Mouse (Mus musculus) lung, embryonic 16.5 days (tissue): ENCODE measurements around the gene Pfas. TPM values are rescaled to one million over a fixed set of nuclear protein-coding genes. Genes with fewer than 3 reads are reported as not detected.
"Not testable (repeated sequence)": the region's sequence is repeated elsewhere in the genome, so short reads cannot be mapped to it uniquely, and the experiment has no call there.

Experiments
- ATAC-seq: fragments of 200-750 bp; cut with Nextera tagmentation; 2 replicates; pipeline ENCODE4 v1.8.0; 2017; ENCODE audit warnings: low read depth, mild to moderate bottlenecking, moderate library complexity
- H3K27ac ChIP-seq: fragments of 300-500 bp; sonication (generic); 2 replicates; pipeline ENCODE4 v1.5.1; 2014; ENCODE audit warnings: mild to moderate bottlenecking, control low read depth, low read length
- H3K27me3 ChIP-seq: fragments of 300-500 bp; sonication (generic); 2 replicates; pipeline ENCODE4 v1.6.1; 2014; ENCODE audit warnings: low read depth, low read length, mixed read lengths; ENCODE audit not compliant: control insufficient read depth, insufficient read depth
- H3K36me3 ChIP-seq: fragments of 300-500 bp; sonication (generic); 2 replicates; pipeline ENCODE4 v1.6.1; 2014; ENCODE audit warnings: low read length; ENCODE audit not compliant: control insufficient read depth, insufficient read depth
- H3K4me1 ChIP-seq: fragments of 300-500 bp; sonication (generic); replicated peaks from 2 replicates; pipeline ENCODE4 v1.6.1; 2014; ENCODE audit warnings: low read length, mixed read lengths; ENCODE audit not compliant: control insufficient read depth, insufficient read depth
- H3K4me2 ChIP-seq: fragments of 300-500 bp; sonication (generic); 2 replicates; pipeline ENCODE4 v1.6.1; 2014; ENCODE audit warnings: low read depth, low read length, control low read depth
- H3K4me3 ChIP-seq: fragments of 300-500 bp; sonication (generic); 2 replicates; pipeline ENCODE4 v1.5.1; 2014; ENCODE audit warnings: mild to moderate bottlenecking, low read length, control low read depth
- H3K9ac ChIP-seq: fragments of 300-500 bp; sonication (generic); 2 replicates; pipeline ENCODE4 v1.6.1; 2014; ENCODE audit warnings: low read length, control low read depth
- H3K9me3 ChIP-seq: fragments of 300-500 bp; sonication (generic); 2 replicates; pipeline ENCODE4 v1.6.1; 2016; ENCODE audit warnings: low read length; ENCODE audit not compliant: control insufficient read depth
- WGBS: fragments of 180-500 bp; shearing (Covaris S2); extraction: QIAGEN DNeasy Blood & Tissue Kit; methylation state at CpG from one replicate; pipeline ENCODE4 v1.1.7; 2014; 5-methylcytosine and 5-hydroxymethylcytosine counted together
- polyA plus RNA-seq: library from polyadenylated mRNA; unstranded; fragments of >200 nt; fragmentation: Nextera tagmentation; extraction: Ambion mirVana; gene quantifications from 2 replicates; pipeline ENCODE4 v1.2.1, GENCODE M21; 2015

Gene Pfas
- polyA plus RNA-seq, 1 experiment from 2014 or later = 27.0 TPM

GRCm38 (mm10) chr11:68967337-68968282, 40.6 kb downstream of the Pfas start, which contains the start of gene Slc25a35:
Slc25a35 (plus strand) TSS chr11:68968131.
- H3K9ac ChIP-seq = peak within 1 kb of the TSS; percentile 64
- no peaks in the 10 kb centered on the region for H3K27me3 ChIP-seq
- no peak within 1 kb of the TSS; the same call in 1 of the 2 replicates for H3K27ac ChIP-seq
- peak within 1 kb of the TSS; percentile 93 for H3K4me2 ChIP-seq
- peaks cover 18% of the 10 kb centered on the region for H3K4me1 ChIP-seq
- H3K4me3 ChIP-seq = peak within 1 kb of the TSS; percentile 50
- H3K36me3 ChIP-seq = no peaks in the 10 kb centered on the region
- ATAC-seq = peak; percentile 98
- WGBS = under 1% methylated on average over 50 of the region's 50 CpGs
- no peaks in the 10 kb centered on the region for H3K9me3 ChIP-seq

DNA sequence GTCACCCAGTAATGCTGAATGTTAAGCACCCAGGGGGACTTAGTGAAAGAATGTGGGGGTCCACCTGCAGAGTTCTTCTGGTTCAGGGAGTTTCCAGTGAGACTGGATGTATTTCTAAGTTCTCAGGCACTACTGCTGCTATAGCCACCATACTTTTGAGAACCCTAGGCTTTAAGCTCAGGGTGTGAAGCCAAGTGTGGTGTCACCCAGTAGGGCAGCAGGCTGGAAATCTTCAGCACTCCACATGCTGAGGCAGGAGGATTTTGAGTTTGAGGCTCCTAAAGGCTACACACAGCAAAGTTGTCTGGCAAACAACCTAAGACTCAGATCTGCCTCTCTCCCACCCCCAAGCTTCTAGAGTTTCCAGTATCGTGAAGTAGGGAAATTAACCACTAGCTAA, 41.7 kb downstream of the Pfas start:
- peaks cover 17% of the 10 kb centered on the region for H3K4me1 ChIP-seq
- WGBS = 38% methylated on average over 1 of the region's 1 CpGs
- H3K27ac ChIP-seq = no peak overlapping the region
- 0 out of 2 replicates have a peak overlapping the region, but pooled peaks have one; percentile 1 for H3K4me2 ChIP-seq
- H3K4me3 ChIP-seq = no peak overlapping the region
- no peaks in the 10 kb centered on the region for H3K36me3 ChIP-seq
- ATAC-seq = no peak
- no peak overlapping the region for H3K9ac ChIP-seq
- H3K27me3 ChIP-seq = no peaks in the 10 kb centered on the region
- no peaks in the 10 kb centered on the region for H3K9me3 ChIP-seq

GRCm38 (mm10) chr11:68965845-68966244, 42.4 kb downstream of the Pfas start:
- no peaks in the 10 kb centered on the region for H3K9me3 ChIP-seq
- WGBS = 30% methylated on average over 3 of the region's 3 CpGs
- no peak overlapping the region for H3K27ac ChIP-seq
- H3K4me2 ChIP-seq = no peak overlapping the region
- peaks cover 17% of the 10 kb centered on the region for H3K4me1 ChIP-seq
- no peak for ATAC-seq
- no peaks in the 10 kb centered on the region for H3K27me3 ChIP-seq
- no peak overlapping the region for H3K4me3 ChIP-seq
- no peak overlapping the region for H3K9ac ChIP-seq
- H3K36me3 ChIP-seq = no peaks in the 10 kb centered on the region

- ATAC-seq = no peak
- H3K27ac ChIP-seq = no peak overlapping the region
- H3K9me3 ChIP-seq = no peaks in the 10 kb centered on the region
- H3K4me1 ChIP-seq = peaks cover 11% of the 10 kb centered on the region
- H3K27me3 ChIP-seq = no peaks in the 10 kb centered on the region
- no peak overlapping the region for H3K4me2 ChIP-seq
- H3K4me3 ChIP-seq = no peak overlapping the region
- no peaks in the 10 kb centered on the region for H3K36me3 ChIP-seq
- no peak overlapping the region for H3K9ac ChIP-seq
These were observed 43.2 kb downstream of the Pfas start for GRCm38 (mm10) chr11:68965050-68965449.

GRCm38 (mm10) chr11:68963405-68963804, 44.9 kb downstream of the Pfas start:
- Histone ChIP-seq H3K27me3 (no peaks in the 10 kb centered on the region), H3K9me3 (no peaks in the 10 kb centered on the region), H3K9ac (no peak overlapping the region), H3K4me2 (no peak overlapping the region), H3K36me3 (no peaks in the 10 kb centered on the region), H3K27ac (no peak overlapping the region), H3K4me3 (no peak overlapping the region), H3K4me1 (peaks cover 10% of the 10 kb centered on the region)
- no peak for ATAC-seq
- 67% methylated on average over 2 of the region's 2 CpGs for WGBS

DNA sequence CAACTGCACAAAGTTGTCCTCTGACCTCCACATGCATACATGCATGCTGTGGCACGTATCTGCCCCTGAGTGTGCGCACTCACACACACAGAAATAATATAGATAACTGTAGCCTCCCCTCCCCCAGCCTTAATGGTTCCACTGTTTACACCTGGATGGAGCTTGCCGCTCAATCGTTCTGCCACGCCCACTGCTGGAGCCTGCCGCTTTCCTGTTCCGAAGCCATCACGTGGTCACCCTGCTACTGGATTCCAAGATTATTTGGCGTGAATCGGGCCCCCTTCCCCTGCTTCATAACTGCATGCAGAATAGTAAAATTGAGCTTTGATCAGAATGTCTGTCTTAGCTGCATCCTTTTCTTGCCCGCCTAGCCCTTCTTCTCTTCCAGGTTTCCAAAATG, 46.1 kb downstream of the Pfas start:
- ATAC-seq, H3K36me3 ChIP-seq, H3K9ac ChIP-seq, H3K4me1 ChIP-seq, H3K27ac ChIP-seq, H3K4me3 ChIP-seq, H3K9me3 ChIP-seq, H3K4me2 ChIP-seq, H3K27me3 ChIP-seq: not testable (repeated sequence)
- 13% methylated on average over 11 of the region's 11 CpGs for WGBS

DNA sequence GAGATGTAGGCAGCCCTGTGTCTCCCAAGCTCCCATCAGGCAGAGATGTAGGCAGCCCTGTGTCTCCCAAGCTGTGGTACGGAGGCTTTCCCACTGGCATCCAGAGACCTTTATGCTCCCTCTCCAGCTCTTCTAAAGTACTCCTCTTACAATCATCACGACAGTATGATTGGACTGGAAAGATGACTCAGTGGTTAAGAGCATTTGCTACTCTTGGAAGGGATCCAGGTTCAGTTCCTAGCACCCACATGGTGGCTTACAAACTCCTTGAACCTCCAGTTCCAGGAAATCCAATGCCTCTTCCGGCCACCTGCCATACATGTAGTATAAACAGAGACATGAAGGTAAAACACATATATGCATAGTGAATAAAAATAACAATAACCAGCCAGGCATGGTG, 46.7 kb downstream of the Pfas start:
- Histone ChIP-seq H3K4me2 (no peak overlapping the region), H3K27me3 (peaks cover 4% of the 10 kb centered on the region; the same call in 1 of the 2 replicates), H3K36me3 (no peaks in the 10 kb centered on the region), H3K9me3 (no peaks in the 10 kb centered on the region), H3K4me3 (no peak overlapping the region), H3K4me1 (no peaks in the 10 kb centered on the region; the same call in 1 of the 2 replicates), H3K9ac (no peak overlapping the region), H3K27ac (no peak overlapping the region)
- no peak for ATAC-seq
- WGBS = 50% methylated on average over 3 of the region's 3 CpGs

- Histone ChIP-seq H3K4me3 (peak overlapping the region; percentile 48), H3K27ac (no peak overlapping the region), H3K9me3 (no peaks in the 10 kb centered on the region), H3K4me2 (peak overlapping the region; percentile 43), H3K27me3 (peaks cover 27% of the 10 kb centered on the region), H3K9ac (peak overlapping the region; percentile 51; the same call in 1 of the 2 replicates), H3K36me3 (no peaks in the 10 kb centered on the region), H3K4me1 (peaks cover 12% of the 10 kb centered on the region)
- whole genome bisulfite sequencing = 87% methylated on average over 1 of the region's 1 CpGs
- no peak for ATAC-seq
These were observed 50.3 kb downstream of the Pfas start for GRCm38 (mm10) chr11:68957971-68958370.

DNA sequence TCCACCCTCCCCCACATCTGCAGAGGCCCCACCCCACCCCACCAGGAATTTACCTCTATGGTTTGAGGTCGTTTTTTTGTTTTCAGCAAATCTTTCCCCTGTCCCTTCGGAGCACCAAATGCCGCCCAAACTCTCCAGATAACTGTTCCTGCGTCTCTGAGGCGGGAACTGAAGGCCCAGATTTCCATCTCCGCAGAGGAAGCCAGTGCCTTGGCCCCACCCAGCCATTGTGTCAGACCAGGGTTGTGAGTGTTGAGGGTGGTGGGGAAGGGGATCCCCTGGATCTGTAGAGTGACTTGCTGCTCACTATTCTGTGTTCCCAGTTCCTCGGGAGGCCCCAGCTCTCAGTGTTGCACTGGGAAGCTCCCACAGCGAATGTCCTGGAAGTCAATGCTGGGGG, 51.0 kb downstream of the Pfas start, which contains the start of gene Arhgef15:
Arhgef15 (minus strand) TSS at position 173 of the 400 bp plus-strand sequence.
- peak; percentile 50; the same call in 1 of the 2 replicates for ATAC-seq
- peaks cover 12% of the 10 kb centered on the region for H3K4me1 ChIP-seq
- peak within 1 kb of the TSS; percentile 74 for H3K4me2 ChIP-seq
- peak within 1 kb of the TSS; percentile 89 for H3K27ac ChIP-seq
- H3K36me3 ChIP-seq = no peaks in the 10 kb centered on the region
- H3K9ac ChIP-seq = peak within 1 kb of the TSS; percentile 51
- H3K9me3 ChIP-seq = no peaks in the 10 kb centered on the region
- peaks cover 28% of the 10 kb centered on the region for H3K27me3 ChIP-seq
- H3K4me3 ChIP-seq = peak within 1 kb of the TSS; percentile 48
- WGBS = 34% methylated on average over 8 of the region's 8 CpGs
